Mouse (Mus musculus) mammary gland, adult 2 months (tissue): Measurements from ENCODE around the gene Pcid2. TPM values are rescaled to one million over a fixed set of nuclear protein-coding genes. Genes with fewer than 3 reads are reported as not detected.

ENCODE experiments used
- polyA plus RNA-seq: library from polyadenylated mRNA; depleted of rRNA; stranded (reverse); fragments of >200 nt; gene quantifications from 2 replicates; pipeline ENCODE4 v1.2.3, GENCODE M21; 2012; ENCODE audit warnings: low replicate concordance; rRNA removed

Pcid2 gene
- 21.4 and 25.1 TPM in 2 replicates for polyA plus RNA-seq

GRCm38 (mm10) chr8:13105087-13105881 lies at the start of gene Pcid2, which contains the start of gene Cul4a:
TSS of gene Pcid2 (minus strand) at chr8:13105459.
TSS of gene Cul4a (plus strand) at chr8:13105621.

GRCm38 (mm10) chr8:13060441-13061150 lies 44.7 kb downstream of the Pcid2 start, which contains the start of gene Proz:
TSS of gene Proz (plus strand) at chr8:13060914.

GRCm38 (mm10) chr8:13037015-13037414 lies 68.2 kb downstream of the Pcid2 start, which contains the start of gene F10:
TSS of gene F10 (plus strand) at chr8:13037308.

Other genes starting within 250 kb of the Pcid2 start
- gene Mcf2l, start 231.7 kb downstream of the Pcid2 start, polyA plus RNA-seq: 13.6 and 17.9 TPM in 2 replicates
- 1.4 and 1.5 TPM in 2 replicates for gene F7, start 79.4 kb downstream of the Pcid2 start, polyA plus RNA-seq
- 0.92 and 1.6 TPM in 2 replicates for gene F10, start 68.2 kb downstream of the Pcid2 start, polyA plus RNA-seq
- 0.04 and 1.2 TPM in 2 replicates for gene Proz, start 44.5 kb downstream of the Pcid2 start, polyA plus RNA-seq
- 36.6 and 48.9 TPM in 2 replicates for gene Cul4a, start 162 bp upstream of the Pcid2 start, polyA plus RNA-seq
- gene Lamp1, start 53.7 kb upstream of the Pcid2 start, polyA plus RNA-seq: 448 and 578 TPM in 2 replicates
- gene Grtp1, start 95.2 kb upstream of the Pcid2 start, polyA plus RNA-seq: 7.1 and 16.2 TPM in 2 replicates
- 0.53 and 2.8 TPM in 2 replicates for gene Adprhl1, start 148.7 kb upstream of the Pcid2 start, polyA plus RNA-seq
- gene Dcun1d2, start 182.7 kb upstream of the Pcid2 start, polyA plus RNA-seq: 17.8 and 34.9 TPM in 2 replicates
- gene Tmco3, start 182.7 kb upstream of the Pcid2 start, polyA plus RNA-seq: 26.0 and 41.1 TPM in 2 replicates
- 22.0 and 39.2 TPM in 2 replicates for gene Tfdp1, start 233.3 kb upstream of the Pcid2 start, polyA plus RNA-seq